ENCODE assay signal across 8 mouse cellular contexts in genomic region chr9:103761151-103761571, GRCm38 (mm10). TPM values are rescaled to one million over a fixed set of nuclear protein-coding genes. Genes with fewer than 3 reads are reported as not detected.
DNase-seq lines count a peak whose midpoint lies in the region; ATAC-seq and TF ChIP-seq lines count a peak whose summit lies in the region.

No protein-coding gene starts in this region.

- DNase-seq in kidney, postnatal 36 days = no peak
- DNase-seq in forebrain, embryonic 11.5 days (ENCODE audit: low spot score) = no peak
- DNase-seq in c-Kit-positive CD71-positive TER-119-positive erythroid progenitor cells, embryonic 14.5 days (ENCODE audit: low spot score) = no peak

- H3K36me3 ChIP-seq in kidney, embryonic 15.5 days = no peaks in the 10 kb centered on the region
- H3K36me3 ChIP-seq in forebrain, embryonic 11.5 days (ENCODE audit: control insufficient read depth, insufficient read depth, low read length) = no peaks in the 10 kb centered on the region
- no peaks in the 10 kb centered on the region for H3K36me3 ChIP-seq in limb, embryonic 13.5 days

- peak overlapping the region; percentile 48 for H3K9ac ChIP-seq in kidney, embryonic 15.5 days
- H3K9ac ChIP-seq in forebrain, embryonic 11.5 days (ENCODE audit: low read length) = peak overlapping the region; percentile 74
- peak overlapping the region; percentile 76 for H3K9ac ChIP-seq in limb, embryonic 13.5 days

- H3K4me1 ChIP-seq in kidney, embryonic 15.5 days = peaks cover 24% of the 10 kb centered on the region
- H3K4me1 ChIP-seq in bone marrow, adult 2 months (ENCODE audit: control insufficient read depth, insufficient read depth, low read length) = no peaks in the 10 kb centered on the region; the same call in 1 of the 2 replicates
- no peaks in the 10 kb centered on the region; the same call in 1 of the 2 replicates for H3K4me1 ChIP-seq in forebrain, embryonic 11.5 days (replicated peaks; ENCODE audit: control insufficient read depth, insufficient read depth, low read length)
- peaks cover 11% of the 10 kb centered on the region for H3K4me1 ChIP-seq in limb, embryonic 13.5 days
- peaks cover 3% of the 10 kb centered on the region; the same call in 1 of the 2 replicates for H3K4me1 ChIP-seq in olfactory bulb, adult 2 months (ENCODE audit: control insufficient read depth, insufficient read depth, low read length)

- under 1% methylated on average over 30 of the region's 30 CpGs for WGBS in kidney, embryonic 15.5 days
- WGBS in bone marrow, adult 2 months = 2% methylated on average over 30 of the region's 30 CpGs
- WGBS in forebrain, embryonic 11.5 days = under 1% methylated on average over 30 of the region's 30 CpGs
- under 1% methylated on average over 30 of the region's 30 CpGs for WGBS in limb, embryonic 13.5 days
- WGBS in olfactory bulb, adult 2 months = under 1% methylated on average over 30 of the region's 30 CpGs

- peaks cover 29% of the 10 kb centered on the region for H3K27me3 ChIP-seq in kidney, embryonic 15.5 days
- H3K27me3 ChIP-seq in forebrain, embryonic 11.5 days (ENCODE audit: control insufficient read depth, insufficient read depth, low read length) = peaks cover 14% of the 10 kb centered on the region
- H3K27me3 ChIP-seq in limb, embryonic 13.5 days = peaks cover 28% of the 10 kb centered on the region

- H3K27ac ChIP-seq in kidney, embryonic 15.5 days = no peak overlapping the region
- H3K27ac ChIP-seq in bone marrow, adult 2 months (ENCODE audit: control insufficient read depth, insufficient read depth, low read depth, low read length, poor library complexity) = no peak overlapping the region
- no peak overlapping the region for H3K27ac ChIP-seq in forebrain, embryonic 11.5 days (ENCODE audit: low read depth, low read length)
- no peak overlapping the region for H3K27ac ChIP-seq in limb, embryonic 13.5 days
- peak overlapping the region; percentile 5; the same call in 1 of the 2 replicates for H3K27ac ChIP-seq in olfactory bulb, adult 2 months (ENCODE audit: insufficient read depth, low read depth, low read length)

- TF ChIP-seq CTCF in bone marrow, adult 2 months (IDR thresholded peaks at IDR 0.05; ENCODE audit: control insufficient read depth, insufficient read depth, low read length) = no peak
- TF ChIP-seq CTCF in olfactory bulb, adult 2 months (IDR thresholded peaks at IDR 0.05; ENCODE audit: insufficient read depth, low read depth, low read length) = peak; percentile 5; the same call in 1 of the 2 replicates

- H3K4me3 ChIP-seq in kidney, embryonic 15.5 days (replicated peaks) = peak overlapping the region; percentile 63
- peak overlapping the region; percentile 43 for H3K4me3 ChIP-seq in bone marrow, adult 2 months (replicated peaks; ENCODE audit: control insufficient read depth, low read depth, low read length)
- H3K4me3 ChIP-seq in forebrain, embryonic 11.5 days (ENCODE audit: low read depth, low read length) = peak overlapping the region; percentile 58
- peak overlapping the region; percentile 68 for H3K4me3 ChIP-seq in limb, embryonic 13.5 days
- H3K4me3 ChIP-seq in olfactory bulb, adult 2 months (ENCODE audit: insufficient read depth, low read depth, low read length) = peak overlapping the region; percentile 90

- no peaks in the 10 kb centered on the region for H3K9me3 ChIP-seq in kidney, embryonic 15.5 days (replicated peaks)
- H3K9me3 ChIP-seq in forebrain, embryonic 11.5 days (ENCODE audit: control insufficient read depth, low read length) = no peaks in the 10 kb centered on the region
- H3K9me3 ChIP-seq in limb, embryonic 13.5 days = no peaks in the 10 kb centered on the region

- H3K4me2 ChIP-seq in kidney, embryonic 15.5 days = peak overlapping the region; percentile 92
- peak overlapping the region; percentile 83 for H3K4me2 ChIP-seq in forebrain, embryonic 11.5 days (ENCODE audit: low read depth, low read length, severe bottlenecking)
- H3K4me2 ChIP-seq in limb, embryonic 13.5 days (replicated peaks) = peak overlapping the region; percentile 97

- no peak for TF ChIP-seq POLR2A in bone marrow, adult 2 months (IDR thresholded peaks at IDR 0.05; ENCODE audit: borderline replicate concordance, control insufficient read depth, low read depth, low read length)
- no peak for TF ChIP-seq POLR2A in olfactory bulb, adult 2 months (IDR thresholded peaks at IDR 0.05; ENCODE audit: insufficient read depth, low read depth, low read length)

- ATAC-seq in kidney, embryonic 15.5 days (replicated peaks; ENCODE audit: low FRiP score) = peak; percentile 57
- ATAC-seq in forebrain, embryonic 11.5 days (replicated peaks; ENCODE audit: low FRiP score) = peak; percentile 47
- ATAC-seq in limb, embryonic 13.5 days (ENCODE audit: low FRiP score, low read depth) = peak; percentile 19
- ATAC-seq in inflammation-experienced regulatory T-cells, adult 6 months = no peak

RNA-seq across cellular contexts. Expression of gene Tmem108, which starts 0.5 kb away (rescaled TPM):
- polyA plus RNA-seq in kidney, embryonic 15.5 days (2015; fragmentation: Nextera tagmentation; extraction: Ambion mirVana) = 7.0 and 9.5 TPM in 2 replicates
- 0.88 and 3.3 TPM in 2 replicates for polyA plus RNA-seq in bone marrow, adult 2 months (2011; ENCODE audit: insufficient read depth, insufficient read length, low replicate concordance, missing spikeins)
- polyA plus RNA-seq in forebrain, embryonic 11.5 days (2014; fragmentation: Nextera tagmentation; extraction: Ambion mirVana) = 27.2 and 28.4 TPM in 2 replicates
- 14.2 and 14.6 TPM in 2 replicates for polyA plus RNA-seq in limb, embryonic 13.5 days (2015; fragmentation: Nextera tagmentation; extraction: Ambion mirVana)
- polyA plus RNA-seq in olfactory bulb, adult 2 months (2012; ENCODE audit: insufficient read depth, insufficient read length, low replicate concordance, missing spikeins) = not detected in 2 replicates
- polyA plus RNA-seq in inflammation-experienced regulatory T-cells, adult 6 months (2017; shearing (Covaris generic)) = 1 to 10 TPM in 1 of 3 experiments, under 1 TPM in 1, not detected in 1; 0.69 to 1.8 TPM
